Mouse (Mus musculus) thymus, adult 2 months (tissue): Measurements from ENCODE around the gene Sp100.

ENCODE experiments used
- CTCF ChIP-seq: fragments of 200-500 bp; IDR thresholded peaks from 2 replicates; pipeline ENCODE4 v1.5.1; 2012; ENCODE audit warnings: mild to moderate bottlenecking, control low read depth, low read length, moderate library complexity, borderline replicate concordance; ENCODE audit not compliant: control insufficient read depth, poor library complexity, insufficient read depth; ENCODE audit errors: extremely low read depth
- POLR2A ChIP-seq: fragments of 200-500 bp; IDR thresholded peaks from 2 replicates; pipeline ENCODE4 v1.6.1; 2012; ENCODE audit warnings: mild to moderate bottlenecking, low read length, control low read depth, moderate library complexity; ENCODE audit not compliant: control insufficient read depth, poor library complexity, insufficient read depth; ENCODE audit errors: extremely low read depth

GRCm38 (mm10) chr1:85690544-85690943, 40.8 kb downstream of the Sp100 start:
- TF ChIP-seq POLR2A = no peak
- TF ChIP-seq CTCF = no peak
